Mouse (Mus musculus) thymus, postnatal 0 days (tissue): ENCODE results near the gene Pitx2. TPM values are rescaled to one million over a fixed set of nuclear protein-coding genes. Genes with fewer than 3 reads are reported as not detected.

Source experiments
- DNase-seq: peaks from one replicate; pipeline ENCODE4 v3.0.0-alpha.2; 2015; ENCODE audit warnings: low spot score
- polyA plus RNA-seq: library from polyadenylated mRNA; unstranded; fragments of >200 nt; fragmentation: Nextera tagmentation; extraction: Ambion mirVana; gene quantifications from 2 replicates; pipeline ENCODE4 v1.2.1, GENCODE M21; 2015

Pitx2 gene
- polyA plus RNA-seq: 0.20 and 0.40 TPM in 2 replicates

- no peak for DNase-seq
These were observed at the start of gene Pitx2 for GRCm38 (mm10) chr3:129199609-129200500. TSS of gene Pitx2 (plus strand) at chr3:129199878.

DNA sequence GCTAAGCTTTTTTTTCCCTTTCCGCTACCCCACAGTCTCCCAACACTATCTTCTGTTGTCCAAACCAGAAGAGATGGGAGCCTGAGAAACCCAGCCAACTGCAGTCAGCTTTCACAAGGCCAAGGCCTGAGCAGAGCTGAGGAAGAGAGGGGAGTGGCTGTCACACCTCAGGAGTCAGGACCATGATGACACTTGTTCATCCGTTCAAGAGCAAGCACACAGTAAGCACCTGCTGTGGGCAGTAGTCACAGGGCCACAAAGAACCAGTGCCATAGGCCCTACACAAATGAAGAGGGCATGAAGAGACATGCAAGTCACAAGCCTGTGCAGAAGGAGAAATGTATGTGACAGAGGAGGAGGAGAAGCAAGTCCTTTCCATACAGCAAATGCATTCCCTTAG is 49.7 kb upstream of the Pitx2 start:
- no peak for DNase-seq

DNA sequence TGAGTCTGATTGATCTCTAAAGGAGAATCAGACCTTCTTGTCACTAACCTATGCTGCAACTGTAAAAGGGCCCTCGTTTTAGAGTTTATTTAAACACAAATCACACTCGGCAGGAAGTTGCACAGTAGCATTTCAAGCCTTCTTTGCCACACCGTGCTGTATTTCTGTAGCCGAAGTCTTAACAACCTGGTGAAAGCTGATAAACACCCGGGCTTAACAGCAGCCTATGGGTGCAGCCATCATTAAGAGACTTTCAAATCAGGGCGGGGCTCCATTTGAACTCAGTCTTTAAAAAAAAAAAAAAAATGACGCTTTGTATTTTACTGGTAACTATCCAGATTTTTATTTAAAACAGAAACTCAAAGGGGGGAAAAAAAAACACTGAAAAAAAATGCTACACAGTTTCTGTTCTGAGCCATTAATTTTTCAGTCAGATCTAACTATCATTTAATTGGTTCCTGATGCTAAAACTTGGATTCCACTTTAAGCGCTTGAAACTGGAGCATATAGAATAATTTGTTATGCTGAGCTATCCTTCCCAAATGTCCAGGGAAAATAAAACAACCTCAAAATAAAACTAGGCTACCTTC is 48.5 kb upstream of the Pitx2 start:
- no peak for DNase-seq

DNA sequence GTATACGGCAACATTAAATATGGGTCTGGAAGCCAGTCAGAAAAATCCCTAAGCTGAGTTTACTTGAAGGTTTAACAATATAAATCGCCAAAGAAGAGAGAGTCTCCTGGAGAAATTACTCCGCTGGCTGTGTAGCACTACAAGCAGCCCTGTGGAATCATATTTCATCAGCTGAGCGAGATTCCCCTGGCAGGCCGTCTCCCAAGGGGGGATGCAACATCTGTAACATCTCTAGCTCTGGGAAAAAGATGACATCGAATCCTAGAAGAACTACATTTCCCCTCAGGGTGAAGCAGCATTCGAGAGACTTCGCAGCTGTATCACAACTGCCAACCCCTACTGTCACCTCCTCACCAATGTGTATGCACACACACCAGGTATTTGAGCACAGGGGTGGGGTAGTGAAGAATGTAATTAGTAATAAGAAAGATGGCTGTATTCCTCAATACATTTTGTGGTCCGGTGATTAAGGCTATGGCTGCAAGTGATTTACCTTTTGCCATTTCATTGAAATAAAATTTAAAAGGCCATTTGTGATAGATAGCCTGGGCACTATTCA is 40.8 kb upstream of the Pitx2 start:
- DNase-seq: no peak

GRCm38 (mm10) chr3:129161333-129162035 is 38.2 kb upstream of the Pitx2 start:
- no peak for DNase-seq

DNA sequence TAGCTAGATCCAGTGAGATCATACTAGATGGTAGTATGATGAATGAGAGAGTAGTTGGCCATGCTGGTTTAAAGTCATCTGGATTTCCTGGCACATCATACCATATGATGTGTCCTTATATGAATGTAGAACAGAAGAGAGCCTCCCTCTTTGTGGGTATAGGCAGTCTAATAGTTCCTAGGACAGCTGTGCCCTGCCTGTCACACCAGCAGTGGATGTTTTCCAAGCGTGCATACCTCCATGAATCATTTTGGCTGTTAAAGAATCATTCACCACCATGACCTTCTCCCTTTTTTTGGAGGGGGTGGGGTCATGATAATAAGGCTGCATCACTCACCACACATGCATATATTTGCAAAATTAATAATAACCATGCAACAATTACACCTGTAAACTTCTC is 35.4 kb upstream of the Pitx2 start:
- no peak for DNase-seq

- no peak for DNase-seq
These were observed 34.0 kb upstream of the Pitx2 start for GRCm38 (mm10) chr3:129165715-129166114.

DNA sequence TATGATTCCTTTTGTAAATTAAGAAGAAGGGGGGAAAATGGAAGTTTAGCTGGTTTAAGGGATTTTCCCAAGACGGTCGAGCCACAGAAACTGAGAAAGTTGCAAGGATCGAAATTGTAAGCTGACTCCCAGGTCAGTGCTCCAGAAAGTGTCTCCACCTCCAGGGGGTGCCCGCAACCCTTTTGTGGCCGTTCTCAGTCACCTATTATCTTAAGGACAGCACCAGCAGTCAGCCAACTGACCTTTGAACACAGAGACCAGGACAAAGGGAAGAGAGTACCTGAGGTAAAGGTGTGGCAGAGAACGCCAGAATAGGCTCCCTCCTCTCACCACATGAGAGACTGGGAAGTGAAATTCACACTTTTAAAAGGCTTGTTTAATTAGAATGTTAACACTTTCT is 33.0 kb upstream of the Pitx2 start:
- no peak for DNase-seq

- no peak for DNase-seq
These were observed 29.3 kb upstream of the Pitx2 start for GRCm38 (mm10) chr3:129170416-129170815.

- DNase-seq: no peak
These were observed 27.9 kb upstream of the Pitx2 start for GRCm38 (mm10) chr3:129171789-129172188.

GRCm38 (mm10) chr3:129194436-129194835 is 5.2 kb upstream of the Pitx2 start:
- no peak for DNase-seq

DNA sequence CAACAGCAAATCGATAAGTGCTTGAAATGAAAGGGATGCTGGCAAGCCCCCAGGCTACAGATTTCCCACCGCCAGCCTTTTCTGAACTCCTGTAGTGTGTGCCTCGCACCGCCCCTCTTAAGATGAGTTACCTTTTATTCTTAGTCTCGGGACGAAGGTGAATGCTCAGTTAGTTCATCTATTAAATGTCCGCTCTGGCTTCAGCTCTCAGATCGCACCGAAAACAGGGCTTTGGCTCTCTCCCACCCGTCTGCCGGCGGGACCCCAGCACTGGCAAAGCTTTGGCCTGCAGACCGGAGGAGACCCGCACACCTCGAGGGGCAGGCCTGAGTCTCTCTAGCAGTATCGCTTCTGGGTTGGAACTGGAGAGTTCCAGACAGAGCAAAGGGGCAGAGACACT is 4.6 kb upstream of the Pitx2 start:
- DNase-seq: no peak

DNA sequence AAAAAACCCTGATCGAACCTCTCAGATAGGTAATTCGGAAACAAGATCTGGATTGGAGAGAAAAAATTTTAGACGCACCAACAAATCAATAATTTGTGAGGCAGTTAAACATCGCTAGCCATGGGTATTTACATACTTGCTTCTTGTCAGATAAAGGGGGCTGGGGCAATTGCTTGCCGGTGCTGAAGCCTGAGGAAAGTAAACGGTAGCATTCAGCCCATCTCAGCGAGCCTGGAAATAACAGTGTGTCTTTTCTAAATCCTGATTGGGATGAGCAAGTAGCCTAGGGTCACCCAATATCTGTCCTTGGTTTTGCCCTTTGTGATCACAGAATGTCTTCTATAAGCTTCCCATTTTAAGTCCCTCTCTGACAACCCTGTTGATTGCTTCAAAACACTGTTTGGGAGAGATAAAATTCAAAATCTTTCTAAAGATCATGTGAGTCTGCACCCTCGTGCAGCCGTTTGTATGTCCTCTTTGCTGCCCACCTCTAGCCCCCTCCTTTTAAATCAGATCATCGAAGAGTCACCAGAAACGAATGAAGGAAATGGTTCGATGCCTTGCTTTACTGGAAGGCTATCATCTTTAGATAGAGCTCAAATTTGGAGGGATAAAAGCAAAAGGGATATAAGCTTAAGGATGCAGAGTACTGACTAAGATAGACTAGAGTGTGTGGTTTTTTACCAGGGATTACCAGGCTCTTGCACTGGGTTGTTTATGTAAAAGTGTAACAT is 3.7 kb upstream of the Pitx2 start:
- no peak for DNase-seq

- no peak for DNase-seq
These were observed 3.1 kb upstream of the Pitx2 start for GRCm38 (mm10) chr3:129196550-129196919.

DNA sequence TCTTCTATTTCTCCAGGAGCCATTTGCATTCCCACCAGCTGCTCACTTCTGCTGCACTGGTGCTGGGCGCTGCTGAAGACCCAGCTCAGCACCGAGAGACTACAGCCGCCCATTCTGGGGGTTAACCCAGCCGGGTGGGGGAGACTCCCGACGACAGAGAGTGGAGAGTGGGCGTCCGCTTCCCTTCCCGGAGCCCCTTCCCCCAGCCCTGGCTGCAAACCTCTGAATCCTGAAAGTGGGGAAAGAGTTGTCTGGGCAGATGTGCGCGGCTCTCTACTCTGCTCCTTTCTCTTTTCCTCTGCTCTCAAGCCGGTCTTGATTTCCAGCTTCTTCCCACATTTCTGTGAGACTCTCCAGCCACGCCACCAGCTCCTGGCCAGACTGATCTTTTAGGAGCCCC is 2.6 kb upstream of the Pitx2 start:
- DNase-seq: no peak

GRCm38 (mm10) chr3:129197786-129198626 is 1.7 kb upstream of the Pitx2 start:
- no peak for DNase-seq

DNA sequence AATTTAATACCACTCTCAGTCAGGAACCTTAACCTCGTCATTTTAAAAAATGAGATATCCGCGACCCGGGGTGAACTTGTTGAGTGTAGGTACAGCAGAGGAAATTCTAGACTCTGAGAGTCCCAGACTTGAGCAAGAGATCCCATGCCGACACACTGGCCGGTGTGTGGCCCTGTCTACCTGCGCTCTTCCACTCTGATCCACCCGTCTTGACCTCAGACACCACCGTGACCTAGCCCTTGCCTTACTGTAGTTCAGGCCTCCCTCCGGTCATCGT is 1.1 kb upstream of the Pitx2 start:
- DNase-seq: no peak

- DNase-seq: no peak
These were observed 494 bp upstream of the Pitx2 start for GRCm38 (mm10) chr3:129199160-129199608.

DNA sequence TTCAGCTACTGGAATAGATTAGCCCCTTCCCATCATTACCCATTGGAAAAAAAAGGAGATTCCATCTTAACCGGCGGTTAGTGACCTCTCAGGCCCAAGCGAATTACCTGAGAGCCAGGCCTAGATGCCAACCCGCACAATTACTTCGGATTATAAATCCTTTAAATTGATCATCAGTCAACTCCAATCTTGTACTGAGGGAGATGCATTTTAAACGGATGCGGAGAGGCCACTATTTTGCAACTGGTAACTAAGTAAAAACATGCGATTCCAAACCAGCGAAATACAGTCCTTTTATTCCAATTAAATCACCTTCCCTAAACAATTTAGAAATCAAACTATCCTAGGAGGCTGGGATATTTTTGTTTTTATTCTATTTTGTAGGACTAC is 818 bp downstream of the Pitx2 start:
- no peak for DNase-seq

DNA sequence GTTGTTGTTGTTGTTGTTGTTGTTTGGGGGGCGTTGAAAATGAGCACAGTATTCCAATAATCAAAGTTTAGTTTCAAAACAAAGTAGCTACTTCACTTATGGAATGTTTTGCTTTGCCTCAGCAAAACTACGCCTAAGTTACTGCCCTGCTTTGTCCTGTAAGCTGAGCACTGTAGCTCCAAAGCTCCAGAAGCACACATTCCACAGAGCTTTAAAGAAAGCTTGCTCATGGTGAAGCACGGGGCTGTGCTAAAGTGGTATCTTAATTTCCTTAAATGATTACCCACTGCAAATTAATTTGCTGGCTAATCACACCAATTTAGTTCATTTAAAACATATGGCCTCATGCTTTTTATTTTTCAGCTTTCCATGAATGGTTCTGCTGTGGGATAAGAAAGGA is 1.5 kb downstream of the Pitx2 start:
- DNase-seq: no peak
